Mouse (Mus musculus) small intestine, adult 2 months (tissue): ENCODE results near the gene Mark1.

Experiments used
- CTCF ChIP-seq: fragments of 200-500 bp; IDR thresholded peaks from 2 replicates; pipeline ENCODE4 v1.5.1; 2012; ENCODE audit warnings: low read depth, mild to moderate bottlenecking, control low read depth, inconsistent platforms, low read length, moderate library complexity, mixed read lengths; ENCODE audit not compliant: insufficient replicate concordance, insufficient read length; ENCODE audit errors: extremely low read depth
- POLR2A ChIP-seq: fragments of 200-500 bp; IDR thresholded peaks from 2 replicates; pipeline ENCODE4 v1.6.1; 2012; ENCODE audit warnings: low read depth, mild to moderate bottlenecking, control low read depth, inconsistent platforms, low read length, moderate library complexity

DNA sequence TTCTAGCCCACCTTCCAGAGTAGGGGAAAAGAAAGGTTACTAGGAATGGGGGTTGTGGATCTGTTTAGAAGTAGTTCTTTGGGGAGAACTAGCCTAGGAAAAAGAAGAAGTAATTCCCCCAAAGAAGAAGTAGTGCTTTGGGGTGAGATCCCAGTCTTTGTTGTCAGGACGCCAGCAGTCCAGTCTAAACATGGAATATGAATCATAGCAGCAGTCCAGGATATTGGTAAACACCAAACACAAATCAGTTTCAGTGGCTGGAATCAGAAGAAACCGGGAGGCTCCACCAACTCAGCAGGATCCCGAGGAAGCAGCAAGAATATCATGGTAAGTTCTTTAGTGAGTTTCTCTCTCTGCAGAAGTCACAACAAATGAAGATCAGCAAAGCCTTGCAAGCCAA is 13.2 kb upstream of the Mark1 start:
- no peak for TF ChIP-seq CTCF
- no peak for TF ChIP-seq POLR2A
